Mouse (Mus musculus) thymus, adult 2 months (tissue): ENCODE results near the gene Sirt7. TPM values are rescaled to one million over a fixed set of nuclear protein-coding genes. Genes with fewer than 3 reads are reported as not detected.

Experiments used
- DNase-seq: peaks from one replicate; pipeline ENCODE4 v3.0.0; 2021
- H3K27ac ChIP-seq: fragments of 200-500 bp; 2 replicates; pipeline ENCODE4 v1.5.1; 2012; ENCODE audit warnings: low read length, control low read depth; ENCODE audit not compliant: control insufficient read depth, insufficient read depth
- H3K27me3 ChIP-seq: fragments of 200-500 bp; 2 replicates; pipeline ENCODE4 v1.6.1; 2012; ENCODE audit warnings: mild to moderate bottlenecking, low read length, moderate library complexity, mixed read lengths; ENCODE audit not compliant: control insufficient read depth, insufficient read depth
- H3K36me3 ChIP-seq: fragments of 200-500 bp; 2 replicates; pipeline ENCODE4 v1.6.1; 2012; ENCODE audit warnings: mild to moderate bottlenecking, low read length, moderate library complexity; ENCODE audit not compliant: control insufficient read depth, insufficient read depth
- H3K4me1 ChIP-seq: fragments of 200-500 bp; replicated peaks from 2 replicates; pipeline ENCODE4 v1.6.1; 2012; ENCODE audit warnings: low read length; ENCODE audit not compliant: control insufficient read depth, insufficient read depth
- H3K4me3 ChIP-seq: fragments of 200-500 bp; 2 replicates; pipeline ENCODE4 v1.5.1; 2012; ENCODE audit warnings: mild to moderate bottlenecking, low read length, control low read depth, moderate library complexity; ENCODE audit not compliant: control insufficient read depth, insufficient read depth
- CTCF ChIP-seq: fragments of 200-500 bp; IDR thresholded peaks from 2 replicates; pipeline ENCODE4 v1.5.1; 2012; ENCODE audit warnings: mild to moderate bottlenecking, control low read depth, low read length, moderate library complexity, borderline replicate concordance; ENCODE audit not compliant: control insufficient read depth, poor library complexity, insufficient read depth; ENCODE audit errors: extremely low read depth
- POLR2A ChIP-seq: fragments of 200-500 bp; IDR thresholded peaks from 2 replicates; pipeline ENCODE4 v1.6.1; 2012; ENCODE audit warnings: mild to moderate bottlenecking, low read length, control low read depth, moderate library complexity; ENCODE audit not compliant: control insufficient read depth, poor library complexity, insufficient read depth; ENCODE audit errors: extremely low read depth
- WGBS: fragments of 180-500 bp; shearing (Covaris S2); methylation state at CpG from one replicate; pipeline ENCODE4 v1.1.7; 2018; 5-methylcytosine and 5-hydroxymethylcytosine counted together
- polyA plus RNA-seq: library from polyadenylated mRNA; depleted of rRNA; stranded (reverse); fragments of >200 nt; gene quantifications from 2 replicates; pipeline ENCODE4 v1.2.3, GENCODE M21; 2012

The Sirt7 gene
- polyA plus RNA-seq, 1 experiment, result 184 TPM

DNA sequence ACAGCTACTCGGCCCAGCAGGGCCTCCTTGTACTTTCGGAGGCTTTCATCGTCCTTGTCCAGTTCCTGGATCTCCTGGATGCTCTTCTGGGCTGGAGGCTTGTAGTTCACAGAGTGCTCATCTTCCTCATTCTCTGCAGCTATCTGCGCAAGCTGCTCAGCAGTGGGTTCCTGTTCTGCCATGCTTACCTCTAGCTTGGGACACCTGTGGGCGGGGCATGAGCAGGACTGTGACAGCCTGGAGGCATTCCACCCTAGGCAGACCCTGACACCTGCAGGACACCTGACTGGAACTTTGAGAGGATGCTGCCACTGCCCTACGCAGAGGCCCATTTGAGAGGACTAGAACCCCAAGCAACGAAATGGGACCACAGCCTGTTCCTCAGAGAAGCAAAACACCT lies 44.9 kb downstream of the Sirt7 start:
- Histone ChIP-seq H3K4me1 (peaks cover 23% of the 10 kb centered on the region), H3K36me3 (peaks cover 19% of the 10 kb centered on the region), H3K27me3 (no peaks in the 10 kb centered on the region), H3K4me3 (peak overlapping the region; percentile 97), H3K27ac (peak overlapping the region; percentile 51)
- WGBS, result 49% methylated on average over 7 of the region's 7 CpGs
- TF ChIP-seq CTCF (no peak), POLR2A (no peak)
- peak; percentile 26 for DNase-seq

DNA sequence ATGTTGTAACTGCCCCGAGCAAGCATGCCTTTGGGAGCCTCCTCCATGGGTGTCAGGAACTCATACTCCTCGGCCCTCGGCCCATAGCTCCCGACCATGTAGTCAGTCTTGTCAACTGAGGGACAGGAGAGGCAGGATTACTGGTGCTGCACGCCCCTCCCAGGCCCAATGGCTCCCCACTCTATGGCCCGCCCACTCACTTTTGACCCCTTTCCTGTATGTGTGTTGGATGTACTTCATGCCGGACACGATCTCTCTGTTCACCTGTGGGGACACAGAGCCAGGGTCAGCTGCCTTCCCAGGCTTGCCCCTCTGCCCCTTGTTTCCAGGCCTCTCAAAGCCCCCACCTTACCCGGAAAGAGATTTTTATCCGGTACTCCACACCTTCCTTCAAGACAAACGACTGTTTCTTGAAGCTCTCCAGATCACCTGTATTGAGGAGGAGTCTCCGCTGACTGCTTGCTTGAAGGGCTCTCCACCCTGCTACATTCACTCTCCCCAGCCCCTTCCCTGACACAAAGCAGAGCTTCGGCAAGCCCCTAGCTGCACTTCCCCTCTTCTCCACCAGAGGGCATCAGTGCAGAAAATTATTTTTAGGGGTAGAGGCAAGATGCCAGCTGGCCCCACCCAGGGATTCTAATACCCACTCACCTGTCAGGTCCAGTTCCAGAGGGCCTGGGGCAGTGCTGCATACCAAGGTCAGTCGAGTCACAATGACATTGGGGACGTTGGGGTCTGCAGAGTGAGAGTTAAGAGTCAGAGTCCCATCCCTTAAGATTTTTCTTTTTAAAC lies 45.5 kb downstream of the Sirt7 start:
- H3K27ac ChIP-seq, result no peak overlapping the region
- WGBS, result 69% methylated on average over 15 of the region's 15 CpGs
- TF ChIP-seq POLR2A (no peak), CTCF (peak; percentile 77; the same call in 1 of the 2 replicates)
- H3K4me3 ChIP-seq, result peak overlapping the region; percentile 97
- peaks cover 23% of the 10 kb centered on the region for H3K4me1 ChIP-seq
- no peaks in the 10 kb centered on the region for H3K27me3 ChIP-seq
- DNase-seq, result peak; percentile 84
- H3K36me3 ChIP-seq, result peaks cover 19% of the 10 kb centered on the region

DNA sequence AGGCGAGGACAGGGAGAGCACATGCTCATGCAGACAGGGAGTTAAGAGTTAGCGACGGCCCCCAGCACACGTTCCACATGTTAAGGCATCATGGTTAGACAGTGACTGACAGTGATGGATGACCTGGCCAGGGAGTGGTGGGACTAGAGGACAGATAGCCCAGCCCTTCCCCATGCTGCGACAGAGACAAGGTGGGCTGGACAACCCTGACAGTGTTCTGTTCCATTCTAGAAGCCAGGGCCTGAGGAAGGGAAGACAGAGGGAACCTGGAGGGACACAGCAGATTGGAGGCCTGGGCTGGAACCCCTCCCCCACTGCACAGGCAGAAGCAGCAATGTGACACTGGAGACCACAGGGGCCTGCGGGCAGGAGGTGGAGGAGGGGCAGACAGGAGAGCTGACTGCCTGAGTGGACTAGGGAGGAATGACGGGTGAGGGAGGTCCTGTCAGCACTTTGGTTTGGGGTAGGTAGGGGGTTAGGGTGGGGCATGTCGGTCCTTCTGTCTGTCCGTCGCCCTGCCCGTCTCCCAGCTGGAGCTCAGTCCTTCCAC lies 46.3 kb downstream of the Sirt7 start:
- TF ChIP-seq CTCF, result no peak
- no peak for TF ChIP-seq POLR2A
- DNase-seq, result peak; percentile 15
- 95% methylated on average over 11 of the region's 11 CpGs for WGBS
- peaks cover 19% of the 10 kb centered on the region for H3K36me3 ChIP-seq
- peaks cover 25% of the 10 kb centered on the region for H3K4me1 ChIP-seq
- H3K4me3 ChIP-seq, result no peak overlapping the region
- H3K27me3 ChIP-seq, result no peaks in the 10 kb centered on the region
- H3K27ac ChIP-seq, result no peak overlapping the region

DNA sequence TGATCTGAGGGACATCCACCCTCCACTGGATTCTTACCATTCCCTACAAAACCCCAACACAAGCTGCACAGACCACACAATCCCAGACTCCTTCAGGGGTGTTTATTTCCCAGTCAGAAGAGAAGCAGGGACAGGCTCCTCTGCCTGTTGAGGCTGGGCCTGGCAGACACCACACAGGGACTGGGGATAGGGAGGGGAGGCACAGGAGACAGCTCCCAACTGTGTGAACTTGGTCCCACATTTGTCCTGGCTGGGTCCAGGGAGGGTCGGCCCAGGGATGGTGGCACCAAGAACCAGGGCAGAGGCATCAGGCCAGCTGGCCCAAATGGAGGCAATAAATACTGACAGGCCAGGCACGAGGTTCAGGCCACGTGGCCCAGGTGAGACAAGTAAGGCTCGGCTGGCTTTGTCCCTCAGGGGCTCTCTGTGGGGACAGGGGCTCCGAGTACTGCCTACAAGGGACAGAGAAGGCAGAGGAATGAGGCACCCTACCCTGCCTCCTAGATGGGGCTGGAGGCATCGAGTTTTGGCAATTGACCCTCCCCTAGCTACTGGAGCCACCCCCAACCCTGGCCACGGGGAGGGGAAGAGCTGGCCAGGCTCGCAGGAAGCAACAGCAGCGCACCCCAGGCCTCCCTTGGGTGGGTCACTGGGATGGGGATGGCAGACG lies 46.9 kb downstream of the Sirt7 start:
- no peak overlapping the region for H3K27ac ChIP-seq
- WGBS, result 87% methylated on average over 10 of the region's 10 CpGs

DNA sequence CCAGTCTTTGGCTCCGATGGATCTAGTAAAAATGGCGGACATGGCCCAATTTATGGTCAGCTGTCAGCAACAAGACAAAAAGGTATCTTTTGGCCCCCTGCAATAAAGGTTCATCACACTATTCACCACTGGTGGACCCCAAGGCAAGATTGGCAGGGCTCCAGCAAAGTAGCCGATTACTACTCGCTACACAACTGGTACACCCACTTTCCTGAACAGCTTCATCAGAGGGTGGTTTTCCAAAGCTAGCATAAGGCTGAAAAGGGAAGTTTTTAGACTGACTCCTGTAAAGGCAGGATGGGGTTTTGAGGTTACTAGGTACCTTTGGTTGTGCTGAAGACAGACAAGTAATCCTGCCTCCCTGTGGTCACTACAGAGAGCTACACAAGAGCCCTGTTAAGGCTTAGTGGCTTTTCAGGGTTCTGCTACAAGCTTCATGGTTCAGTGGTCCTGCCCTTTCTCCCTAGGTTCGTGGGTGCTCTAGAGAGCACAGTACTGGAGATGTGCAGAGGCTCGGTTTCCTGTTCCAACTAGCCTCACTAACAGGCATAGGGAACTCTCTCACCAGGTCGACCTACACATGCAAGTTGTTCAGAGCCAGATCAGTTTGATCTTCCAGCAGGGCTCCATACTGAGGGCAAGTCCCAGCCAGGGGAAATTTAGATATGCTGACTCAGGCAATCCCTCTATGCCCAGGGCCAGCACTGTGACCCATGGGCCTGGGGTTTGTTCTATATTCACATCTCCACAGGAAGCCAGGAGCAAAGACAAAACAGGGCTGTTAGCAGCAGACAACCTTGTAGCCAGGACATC lies 47.6 kb downstream of the Sirt7 start:
- Histone ChIP-seq H3K36me3 (peaks cover 19% of the 10 kb centered on the region), H3K4me3 (no peak overlapping the region), H3K27me3 (no peaks in the 10 kb centered on the region), H3K27ac (no peak overlapping the region), H3K4me1 (peaks cover 24% of the 10 kb centered on the region)
- DNase-seq, result no peak
- peak; percentile 17; the same call in 1 of the 2 replicates for TF ChIP-seq CTCF
- no peak for TF ChIP-seq POLR2A
- WGBS, result 72% methylated on average over 7 of the region's 7 CpGs

More for the DNA sequence above, 46.9 kb downstream of the Sirt7 start:
- H3K4me1 ChIP-seq, result peaks cover 26% of the 10 kb centered on the region
- no peak overlapping the region for H3K4me3 ChIP-seq
- TF ChIP-seq POLR2A, result no peak
- TF ChIP-seq CTCF, result no peak
- H3K36me3 ChIP-seq, result peaks cover 19% of the 10 kb centered on the region
- H3K27me3 ChIP-seq, result no peaks in the 10 kb centered on the region
- DNase-seq, result no peak

DNA sequence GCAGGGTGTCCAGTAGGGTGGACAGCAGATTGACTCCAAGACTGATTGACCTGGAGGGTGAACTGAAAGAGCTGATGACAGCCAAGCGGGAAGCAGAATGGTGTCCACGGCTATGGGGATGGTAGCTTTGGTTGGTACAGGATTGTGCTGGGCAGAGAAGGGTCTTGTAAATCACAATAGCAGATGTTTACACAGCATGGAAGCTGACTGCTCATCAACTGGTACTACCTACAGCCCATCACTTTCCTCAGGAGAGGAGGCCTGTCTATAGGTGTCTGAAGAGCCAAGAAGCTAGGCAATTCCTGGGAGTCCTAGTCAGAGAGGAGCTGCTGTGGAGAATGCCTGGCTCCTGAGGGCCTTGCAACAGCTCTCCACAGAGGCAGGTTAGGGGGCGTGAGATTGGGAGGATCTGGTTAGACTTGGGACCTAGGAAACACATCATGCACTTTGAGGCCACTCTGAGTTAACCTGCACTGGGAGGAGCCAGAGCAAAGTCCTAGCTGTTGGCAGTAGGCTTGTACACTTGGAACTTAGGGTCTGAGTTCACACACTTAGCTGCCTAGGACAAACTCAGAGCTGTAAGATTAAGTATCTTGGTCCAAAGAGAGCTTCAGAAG lies 48.6 kb downstream of the Sirt7 start:
- TF ChIP-seq CTCF, result no peak
- TF ChIP-seq POLR2A, result no peak
- no peak overlapping the region for H3K27ac ChIP-seq
- peaks cover 19% of the 10 kb centered on the region for H3K36me3 ChIP-seq
- DNase-seq, result no peak
- H3K4me1 ChIP-seq, result peaks cover 21% of the 10 kb centered on the region
- no peak overlapping the region for H3K4me3 ChIP-seq
- WGBS, result 98% methylated on average over 3 of the region's 3 CpGs
- H3K27me3 ChIP-seq, result no peaks in the 10 kb centered on the region
